Mouse (Mus musculus): ENCODE measurements around the gene Csk. TPM values are rescaled to one million over a fixed set of nuclear protein-coding genes. Genes with fewer than 3 reads are reported as not detected.

Csk gene
- 100 to 1,000 TPM; 178 TPM for total RNA-seq (2023)

DNA sequence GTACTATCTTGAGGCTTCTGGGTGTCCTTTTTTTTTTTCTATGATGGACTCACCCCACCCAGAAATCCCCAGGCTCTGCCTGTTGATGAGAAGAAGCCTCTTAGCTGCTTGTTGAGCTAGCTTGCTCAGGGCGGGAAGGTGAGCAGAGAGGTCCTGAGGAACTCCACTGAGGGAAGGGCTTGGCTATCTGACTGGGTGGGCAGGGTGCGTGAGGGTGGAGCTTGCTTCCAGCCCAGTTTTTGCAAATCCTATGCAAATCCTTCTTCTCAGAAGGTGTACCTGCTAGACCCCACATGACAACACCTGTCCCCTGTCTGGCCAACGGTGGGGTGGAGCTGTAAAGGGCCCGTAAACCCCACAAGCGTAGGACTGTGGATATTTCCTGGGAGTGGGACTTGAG lies at the start of gene Csk:
Gene Csk (minus strand): TSS at position 349 of the 400 bp plus-strand sequence.

DNA sequence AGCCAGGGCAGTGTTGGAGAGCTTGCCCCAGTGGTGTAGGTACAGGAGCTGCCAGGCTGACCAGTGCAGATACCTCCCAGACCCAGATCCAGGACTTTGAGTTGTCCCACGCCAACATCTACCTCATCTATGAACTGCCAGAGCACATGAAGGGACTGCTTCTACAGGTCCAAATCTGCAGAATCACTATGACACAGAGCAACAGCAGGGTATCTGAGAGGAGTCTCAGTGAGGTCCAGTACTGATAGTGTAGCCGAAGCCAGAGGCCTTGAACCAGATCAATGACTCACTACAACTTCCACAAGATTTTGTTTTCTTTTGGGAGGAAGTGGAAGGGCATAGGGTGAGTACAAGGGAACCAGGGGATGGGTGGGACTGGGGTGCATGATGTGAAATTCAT lies 34.3 kb upstream of the Csk start, which contains the start of gene Cyp1a1:
Gene Cyp1a1 (plus strand): TSS at position 178 of the 400 bp plus-strand sequence.

DNA sequence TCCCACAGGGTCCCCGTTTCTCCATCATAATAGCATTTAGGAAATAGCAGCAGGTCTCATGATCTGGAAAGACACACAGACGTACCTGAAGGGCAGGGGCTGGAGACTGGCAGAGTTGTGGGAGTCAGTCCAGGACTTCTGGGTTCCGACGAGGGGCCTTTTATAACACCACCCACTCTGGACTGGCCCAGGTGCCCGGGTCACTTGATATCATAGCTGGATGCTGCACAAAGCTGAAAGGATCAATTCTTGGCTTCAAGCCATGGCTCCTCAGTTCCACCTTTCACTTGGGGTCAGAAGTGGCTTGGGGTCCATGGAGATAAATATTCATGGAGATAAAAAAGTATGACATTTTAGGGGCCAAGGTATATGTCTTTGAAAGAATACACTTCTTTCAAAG lies 30.1 kb upstream of the Csk start, which contains the start of gene Cyp1a2:
Gene Cyp1a2 (minus strand): TSS at position 184 of the 400 bp plus-strand sequence.

DNA sequence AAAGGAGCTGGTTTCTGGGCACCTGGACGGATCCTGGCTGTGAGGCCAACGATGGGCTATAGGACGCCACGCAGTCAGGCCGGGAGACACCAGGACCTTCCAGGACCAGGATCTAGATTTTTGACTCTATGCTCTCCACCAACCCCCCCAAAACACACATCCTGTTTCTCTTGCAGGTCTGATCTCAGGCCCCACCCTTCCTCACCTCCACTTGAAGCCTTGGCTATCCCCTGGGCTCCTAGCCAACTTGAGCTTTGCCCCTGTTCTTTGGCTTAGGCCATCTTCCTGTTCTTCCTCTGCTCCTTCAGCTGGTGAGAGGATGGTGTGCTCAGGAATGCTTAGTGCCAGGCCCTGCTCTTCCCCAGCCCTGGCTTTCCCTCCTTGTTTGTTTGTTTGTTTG lies 32.8 kb downstream of the Csk start, which contains the start of gene Lman1l:
Gene Lman1l (minus strand): TSS at position 101 of the 400 bp plus-strand sequence.

DNA sequence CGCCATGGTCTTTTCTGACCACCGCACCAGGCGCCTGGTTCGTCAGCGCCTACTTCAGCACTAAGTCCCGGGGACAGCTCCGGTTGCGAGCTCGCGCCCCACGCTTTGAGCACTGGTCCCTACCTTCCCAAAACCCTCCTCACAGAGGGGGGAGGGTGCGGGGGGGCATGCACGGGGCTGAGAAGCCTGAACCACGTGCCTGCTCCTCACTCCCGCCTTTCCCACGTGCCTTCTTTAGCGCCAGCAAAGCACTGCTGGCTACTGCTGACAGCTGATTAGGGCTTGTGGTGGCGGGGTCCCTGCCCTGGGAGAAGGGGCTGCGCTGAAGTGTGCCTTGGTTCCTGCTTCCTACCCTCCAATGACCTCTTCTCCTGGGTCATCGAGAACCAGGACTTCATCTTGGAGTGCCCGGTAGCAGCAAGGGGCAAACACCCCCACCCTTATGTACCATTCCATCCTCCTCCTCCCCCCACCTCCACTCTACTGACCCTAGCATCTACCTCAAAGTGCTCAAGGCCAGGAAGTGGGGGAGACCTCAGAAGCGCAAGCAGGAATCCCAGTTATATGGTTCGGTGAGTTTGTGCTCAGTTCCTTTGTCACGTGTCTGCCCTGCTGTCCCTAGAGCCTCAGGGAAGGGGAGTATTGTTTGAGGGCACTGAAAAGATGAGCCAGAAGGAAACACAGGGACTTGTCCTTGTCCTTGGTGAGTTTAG lies 47.1 kb downstream of the Csk start, which contains the start of gene Cplx3:
Gene Cplx3 (minus strand): TSS at position 143 of the 713 bp plus-strand sequence.

DNA sequence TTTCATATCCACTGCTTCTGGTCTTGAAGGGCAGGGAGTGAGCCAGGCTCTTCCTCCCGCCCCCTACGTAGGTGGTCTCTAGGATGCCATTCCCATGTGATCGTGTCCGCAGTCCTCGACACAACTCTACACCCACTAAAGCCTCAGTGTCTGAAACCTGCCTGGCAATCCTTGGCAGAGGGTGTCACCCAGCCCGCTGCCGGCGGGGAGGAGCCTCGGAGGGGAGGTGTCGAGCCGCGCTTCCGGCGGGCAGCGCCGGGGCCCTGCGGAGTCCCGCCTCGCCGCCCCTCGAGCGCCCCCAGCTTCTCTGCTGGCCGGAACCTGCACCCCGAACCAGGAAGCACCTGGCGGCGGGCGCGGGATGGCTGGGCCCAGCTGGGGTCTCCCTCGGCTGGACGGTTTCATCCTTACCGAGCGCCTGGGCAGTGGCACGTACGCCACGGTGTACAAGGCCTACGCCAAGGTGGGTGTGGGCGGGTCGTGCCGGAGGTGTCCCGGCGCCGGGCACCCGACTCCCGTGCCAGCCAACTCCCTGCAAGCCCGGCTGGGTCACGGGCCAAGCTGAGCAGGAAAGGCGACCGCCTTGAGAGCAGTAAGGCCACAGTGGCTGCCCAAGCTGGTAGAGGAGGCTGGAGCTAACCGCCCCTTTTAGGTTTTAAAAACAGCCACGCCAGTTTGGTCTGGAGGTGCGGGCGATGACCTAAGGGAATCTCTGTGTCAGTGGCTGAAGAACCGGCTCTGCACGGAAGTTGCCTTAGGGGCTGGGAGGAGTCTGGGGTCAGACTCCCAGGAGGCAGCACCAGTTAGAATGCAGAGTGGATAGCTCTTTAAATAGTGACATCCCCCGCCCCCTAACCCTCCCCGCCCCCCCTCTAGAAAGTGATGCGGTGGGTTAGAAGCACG lies 64.0 kb downstream of the Csk start, which contains the start of gene Ulk3:
Gene Ulk3 (plus strand): TSS at position 229 of the 903 bp plus-strand sequence.

Other genes starting within 250 kb of the Csk start
- gene Ppcdc, start 213.5 kb downstream of the Csk start, total RNA-seq (2023), result 10 to 100 TPM; 27.3 to 27.8 TPM
- under 1 TPM; 0.11 to 0.57 TPM for gene Scamp5, start 185.6 kb downstream of the Csk start, total RNA-seq (2023)
- gene Rpp25, start 149.6 kb downstream of the Csk start, total RNA-seq (2023), result not detected
- 100 to 1,000 TPM; 110 to 118 TPM for gene Cox5a, start 132.4 kb downstream of the Csk start, total RNA-seq (2023)
- gene Fam219b, start 116.1 kb downstream of the Csk start, total RNA-seq (2023), result 1 to 10 TPM; 8.2 to 9.1 TPM
- 10 to 100 TPM; 10.6 to 11.7 TPM for gene Mpi, start 100.9 kb downstream of the Csk start, total RNA-seq (2023)
- gene Scamp2, start 92.7 kb downstream of the Csk start, total RNA-seq (2023), result 100 to 1,000 TPM; 120 to 128 TPM
- gene Ulk3, start 64.2 kb downstream of the Csk start, total RNA-seq (2023), result 10 to 100 TPM; 31.1 to 32.8 TPM
- not detected for gene Cplx3, start 47.4 kb downstream of the Csk start, total RNA-seq (2023)
- not detected for gene Lman1l, start 32.9 kb downstream of the Csk start, total RNA-seq (2023)
- not detected for gene Cyp1a2, start 30.1 kb upstream of the Csk start, total RNA-seq (2023)
- gene Cyp1a1, start 34.3 kb upstream of the Csk start, total RNA-seq (2023), result not detected
- gene Edc3, start 54.9 kb upstream of the Csk start, total RNA-seq (2023), result 10 to 100 TPM; 13.3 to 16.1 TPM
- gene Clk3, start 112.2 kb upstream of the Csk start, total RNA-seq (2023), result 100 to 1,000 TPM; 130 to 131 TPM
- gene Arid3b, start 183.2 kb upstream of the Csk start, total RNA-seq (2023), result 10 to 100 TPM; 41.0 to 44.8 TPM

Data from neutrophil, adult 83 days (primary cell).